Mouse (Mus musculus) thymus, postnatal 0 days (tissue): ENCODE measurements around the gene Hes7. TPM values are rescaled to one million over a fixed set of nuclear protein-coding genes. Genes with fewer than 3 reads are reported as not detected.

Source experiments
- DNase-seq: peaks from one replicate; pipeline ENCODE4 v3.0.0-alpha.2; 2015; ENCODE audit warnings: low spot score
- polyA plus RNA-seq: library from polyadenylated mRNA; unstranded; fragments of >200 nt; fragmentation: Nextera tagmentation; extraction: Ambion mirVana; gene quantifications from 2 replicates; pipeline ENCODE4 v1.2.1, GENCODE M21; 2015

Gene Hes7
- polyA plus RNA-seq, 1 experiment from 2014 or later = 0.39 TPM

DNA sequence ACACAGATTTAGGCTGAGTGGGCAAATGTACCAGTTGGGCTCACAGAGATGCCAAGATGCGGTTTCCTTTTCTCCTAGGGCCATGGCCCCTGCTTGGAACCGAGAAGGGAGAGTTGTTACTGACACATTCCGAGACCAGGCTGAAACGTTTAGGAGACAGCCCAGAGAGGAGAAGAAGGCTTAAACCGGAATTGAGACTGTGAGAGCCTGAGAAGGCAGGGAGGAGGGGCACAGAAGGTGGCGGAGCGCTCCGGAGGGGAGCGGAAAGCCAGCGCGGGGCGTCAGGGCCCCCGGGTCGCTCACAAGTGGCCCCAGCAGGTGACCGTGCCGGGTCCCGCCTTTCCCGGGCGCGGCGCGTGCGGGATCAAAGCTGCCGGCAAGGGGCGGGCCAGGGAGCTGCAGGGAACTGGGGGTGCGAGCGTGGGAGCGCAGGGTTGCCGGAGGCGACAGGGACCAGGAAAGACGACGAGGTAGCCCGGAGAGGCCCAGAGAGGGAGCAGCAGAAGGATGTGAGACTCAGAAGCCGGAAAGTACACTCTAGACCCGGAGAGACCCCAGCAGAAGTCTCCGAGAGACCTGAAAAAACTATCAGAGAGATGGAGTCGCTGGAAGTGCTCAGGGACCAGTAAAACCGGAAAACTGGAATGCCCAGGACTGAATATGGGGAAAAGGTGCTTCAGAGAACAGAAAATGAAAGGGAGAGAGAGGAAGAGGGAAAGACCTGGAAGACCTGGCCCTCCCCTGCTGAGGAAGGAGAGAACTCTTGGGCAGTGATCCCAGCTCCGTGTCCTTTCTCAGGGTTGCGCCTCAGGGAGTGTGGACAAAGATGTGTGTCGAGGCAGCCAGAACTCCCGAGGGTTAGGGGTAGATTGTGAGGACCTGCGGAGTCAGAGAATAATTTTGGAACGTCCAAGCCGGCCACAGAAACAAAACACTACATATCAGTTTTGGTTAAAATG is 2.2 kb upstream of the Hes7 start:
- peak; percentile 76 for DNase-seq

GRCm38 (mm10) chr11:69118765-69119164 is 1.4 kb upstream of the Hes7 start:
- DNase-seq = peak; percentile 90

GRCm38 (mm10) chr11:69119446-69120155 is 603 bp upstream of the Hes7 start:
- no peak for DNase-seq

DNA sequence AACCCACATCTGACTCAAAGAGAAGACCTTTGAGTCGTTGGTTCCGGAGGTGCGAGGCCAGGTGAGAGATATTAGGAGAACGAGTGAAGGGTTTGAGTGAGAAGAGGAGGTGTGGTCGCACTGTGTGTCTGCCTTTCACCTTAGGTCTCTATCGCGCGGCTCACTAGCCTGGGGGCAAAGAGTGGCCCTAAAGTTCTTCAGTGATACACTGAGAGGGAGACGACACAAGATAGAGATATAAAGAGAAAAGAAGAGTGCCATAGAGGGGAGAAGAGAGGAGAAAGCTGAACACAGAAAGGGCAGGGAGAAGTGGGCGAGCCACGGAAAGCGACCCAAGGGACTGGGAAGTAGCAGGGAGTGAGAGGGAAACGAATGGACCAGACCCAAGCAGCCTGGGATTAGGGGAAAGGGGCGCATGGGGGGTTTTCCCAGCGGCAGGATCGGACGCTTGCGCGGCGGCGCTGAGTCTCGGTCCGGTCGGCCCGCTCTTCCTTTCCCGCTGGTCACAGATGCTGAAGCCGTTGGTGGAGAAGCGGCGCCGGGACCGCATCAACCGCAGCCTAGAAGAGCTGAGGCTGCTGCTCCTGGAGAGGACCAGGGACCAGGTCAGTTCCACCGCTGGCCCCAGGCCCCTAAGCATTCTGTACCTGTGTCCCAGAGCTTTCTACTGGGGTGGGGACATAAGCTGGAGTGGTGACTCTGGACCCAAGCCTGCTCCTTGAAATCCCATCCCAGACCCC is 967 bp downstream of the Hes7 start:
- no peak for DNase-seq

DNA sequence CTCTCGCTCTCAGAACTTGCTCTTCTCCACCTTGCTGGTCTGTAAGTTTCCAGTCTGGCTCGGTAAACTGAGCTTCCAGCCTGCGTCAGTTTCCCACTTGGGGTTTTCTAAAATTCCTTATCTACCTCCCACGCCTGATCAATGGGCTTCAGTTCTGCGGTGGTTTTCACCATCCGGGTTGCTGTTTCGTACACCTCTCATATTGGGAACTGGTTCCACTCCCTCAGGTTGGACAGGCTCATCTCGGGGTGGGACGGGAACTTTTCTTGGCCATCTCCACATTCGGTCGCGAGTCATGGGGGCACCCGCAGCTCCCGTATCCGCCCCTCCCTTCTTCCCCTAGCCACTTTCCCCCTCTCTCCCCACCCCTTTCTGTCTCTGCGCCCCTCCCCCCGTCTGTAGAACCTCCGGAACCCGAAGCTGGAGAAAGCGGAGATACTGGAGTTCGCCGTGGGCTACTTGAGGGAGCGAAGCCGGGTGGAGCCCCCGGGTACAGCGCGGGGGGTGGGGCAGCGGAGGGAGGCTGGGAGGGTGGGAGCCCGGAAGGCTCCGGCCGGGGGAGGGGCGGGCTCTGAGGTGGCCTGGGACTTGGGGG is 1.6 kb downstream of the Hes7 start:
- peak; percentile 33 for DNase-seq

- peak; percentile 74 for DNase-seq
Measured at GRCm38 (mm10) chr11:69122336-69122951, 2.2 kb downstream of the Hes7 start, which contains the start of gene 9130213A22Rik. Gene 9130213A22Rik (minus strand): TSS chr11:69122589.

GRCm38 (mm10) chr11:69123056-69123692 is 3.0 kb downstream of the Hes7 start:
- DNase-seq = peak; percentile 88

DNA sequence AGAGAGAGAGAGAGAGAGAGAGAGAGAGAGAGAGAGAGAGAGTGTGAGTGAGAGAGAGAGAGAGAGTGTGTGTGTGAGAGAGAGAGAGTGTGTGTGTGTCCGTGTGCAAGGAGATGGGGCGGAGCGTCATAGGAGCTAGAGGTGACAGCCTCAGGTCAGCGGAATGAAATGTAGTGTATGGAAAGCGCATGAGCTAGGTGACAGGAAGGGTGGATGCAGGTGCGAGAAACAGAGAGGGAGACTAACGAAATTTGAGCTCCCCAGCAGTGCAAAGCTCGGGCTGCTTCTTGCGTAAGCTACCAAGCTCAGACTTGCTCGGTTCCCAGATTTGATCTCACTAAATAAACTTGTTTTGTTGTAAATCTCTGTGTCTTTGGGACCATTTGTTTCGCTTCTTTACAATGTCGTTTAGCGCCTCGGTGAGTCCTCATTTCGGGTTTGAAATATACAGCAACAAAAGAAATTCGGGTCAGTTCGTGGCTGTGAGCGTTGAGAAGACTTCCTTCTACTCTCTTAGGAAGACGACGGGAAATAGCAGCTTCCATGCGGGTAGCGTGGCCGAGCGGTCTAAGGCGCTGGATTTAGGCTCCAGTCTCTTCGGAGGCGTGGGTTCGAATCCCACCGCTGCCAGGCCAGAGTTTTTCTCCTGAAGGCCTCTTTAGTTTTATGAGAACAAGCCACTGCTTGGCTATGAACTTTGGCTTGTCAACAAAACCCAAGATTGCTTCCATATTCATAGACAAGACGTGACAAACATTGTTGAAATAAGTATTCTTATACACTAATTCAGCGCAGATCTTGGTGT is 3.7 kb downstream of the Hes7 start:
- peak; percentile 88 for DNase-seq

GRCm38 (mm10) chr11:69124498-69124847 is 4.3 kb downstream of the Hes7 start:
- DNase-seq = peak; percentile 86

DNA sequence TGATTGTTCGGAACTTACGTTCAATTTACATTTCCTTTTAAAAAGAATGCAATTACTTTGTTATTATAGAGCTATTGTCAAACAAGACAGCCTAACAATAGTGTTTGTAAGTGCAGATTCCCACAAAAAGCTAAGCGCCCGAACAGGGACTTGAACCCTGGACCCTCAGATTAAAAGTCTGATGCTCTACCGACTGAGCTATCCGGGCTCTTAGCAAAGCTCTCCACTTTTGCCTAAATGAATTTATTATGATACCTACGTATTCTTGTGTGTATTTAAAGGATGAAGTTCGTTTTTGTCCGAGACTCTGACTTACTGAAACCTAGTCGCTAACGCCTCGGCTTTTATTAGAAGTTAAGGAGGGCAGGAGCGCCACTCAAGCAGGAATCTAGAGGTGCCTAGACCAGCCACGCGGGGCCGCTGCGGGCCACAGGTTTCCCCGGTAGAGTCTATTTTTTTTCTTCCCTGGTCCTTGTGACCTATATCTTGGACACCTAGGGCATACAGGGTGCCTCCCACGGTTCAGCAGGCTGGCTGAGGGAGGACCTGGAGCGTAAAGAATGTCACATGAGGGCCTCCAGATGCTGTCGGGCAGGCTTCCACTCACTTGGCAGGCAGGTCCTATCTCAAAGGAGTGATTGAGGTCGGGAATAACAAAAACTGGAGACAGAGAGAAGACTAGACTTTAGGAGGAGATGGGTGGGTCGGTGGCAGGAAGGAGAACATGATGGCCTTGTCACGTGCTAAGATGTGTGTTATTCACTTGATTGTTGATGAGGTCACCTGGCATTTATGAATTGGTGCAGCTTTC is 5.0 kb downstream of the Hes7 start:
- peak; percentile 93 for DNase-seq

- no peak for DNase-seq
Measured at GRCm38 (mm10) chr11:69125852-69125918, 5.5 kb downstream of the Hes7 start, which contains the start of gene Aloxe3. Gene Aloxe3 (plus strand): TSS chr11:69125896.

- peak; percentile 31 for DNase-seq
Measured at GRCm38 (mm10) chr11:69125919-69126705, 5.9 kb downstream of the Hes7 start.

GRCm38 (mm10) chr11:69126706-69127095 is 6.5 kb downstream of the Hes7 start:
- DNase-seq = no peak

DNA sequence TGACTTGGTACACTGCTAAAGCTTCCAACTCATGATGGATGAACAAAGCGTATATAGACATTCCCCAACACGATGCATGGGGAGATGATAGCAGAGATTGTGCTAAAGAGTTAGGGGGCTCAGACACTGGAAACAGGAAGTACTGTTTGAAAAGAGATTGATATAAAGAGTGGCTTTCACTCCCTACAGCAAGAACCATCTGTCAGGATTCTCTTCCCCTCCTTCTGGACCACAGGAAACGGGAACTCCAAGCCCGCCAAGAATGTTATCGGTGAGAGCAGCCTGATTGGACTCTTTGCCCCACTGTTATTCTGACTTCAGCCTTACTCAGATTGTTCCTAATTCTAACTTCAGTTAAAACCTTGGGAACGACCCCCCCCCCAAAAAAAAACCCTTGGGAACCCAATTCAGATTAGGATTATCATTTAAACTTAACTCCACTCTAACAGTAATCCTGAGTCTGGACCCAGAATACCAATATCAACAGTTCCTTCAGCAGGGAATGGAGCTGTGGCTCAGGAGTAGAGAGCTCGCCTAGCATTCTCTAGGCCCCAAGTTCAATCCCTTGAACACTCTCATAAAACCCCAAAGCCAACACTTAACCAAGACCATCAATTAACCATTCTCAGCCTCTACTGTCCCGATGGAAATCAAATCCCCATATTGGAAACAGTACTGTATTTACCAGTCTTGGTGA is 8.4 kb downstream of the Hes7 start:
- no peak for DNase-seq

DNA sequence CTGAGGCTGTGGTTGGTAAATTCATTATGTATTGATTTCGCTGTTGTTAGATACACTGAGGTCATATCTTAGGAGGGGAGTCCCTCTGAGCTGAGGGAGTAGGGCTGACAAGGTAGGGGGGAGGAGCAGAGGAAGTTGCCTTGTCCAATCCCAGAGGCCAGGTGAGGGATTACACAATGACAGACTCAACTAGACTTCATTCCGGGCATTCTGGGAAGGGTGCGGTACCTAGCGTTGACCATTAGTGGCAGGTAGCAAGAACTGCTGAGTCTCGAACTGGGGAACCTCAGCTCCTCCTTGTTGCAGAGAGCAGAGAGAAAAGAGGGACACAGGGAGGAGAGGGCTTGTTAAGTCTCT is 13.3 kb downstream of the Hes7 start:
- DNase-seq = no peak

DNA sequence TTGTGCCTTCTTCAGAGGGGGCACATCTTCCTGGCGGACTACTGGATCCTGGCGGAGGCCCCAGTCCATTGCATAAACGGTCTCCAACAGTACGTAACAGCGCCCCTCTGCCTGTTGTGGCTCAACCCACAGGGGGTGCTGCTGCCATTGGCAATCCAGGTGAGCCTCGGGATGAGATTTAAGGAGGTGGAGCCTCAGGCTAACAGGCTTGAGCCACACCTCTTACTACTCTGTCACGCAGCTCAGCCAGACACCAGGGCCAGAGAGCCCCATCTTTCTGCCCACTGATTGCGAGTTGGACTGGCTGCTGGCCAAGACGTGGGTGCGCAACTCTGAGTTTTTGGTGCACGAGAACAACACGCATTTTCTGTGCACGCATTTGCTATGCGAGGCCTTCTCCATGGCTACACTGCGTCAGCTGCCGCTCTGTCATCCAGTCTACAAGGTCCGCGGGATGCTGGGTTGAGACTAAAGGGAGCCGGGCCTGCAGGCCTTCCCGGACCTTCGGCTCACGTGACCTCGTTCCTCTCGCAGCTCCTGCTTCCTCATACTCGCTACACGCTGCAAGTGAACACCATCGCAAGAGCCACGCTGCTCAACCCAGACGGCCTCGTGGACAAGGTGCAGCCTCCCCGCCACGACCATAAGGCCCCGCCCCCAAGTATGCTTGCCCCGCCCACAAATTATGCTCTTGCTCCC is 13.9 kb downstream of the Hes7 start:
- peak; percentile 53 for DNase-seq

GRCm38 (mm10) chr11:69134622-69134968 is 14.4 kb downstream of the Hes7 start:
- DNase-seq = no peak
